Mouse (Mus musculus): ENCODE measurements around the gene Rps29. TPM values are rescaled to one million over a fixed set of nuclear protein-coding genes. Genes with fewer than 3 reads are reported as not detected.
A peak's percentile ranks its signal among the peaks of the same experiment; 100 is the strongest.
"Not testable (repeated sequence)": the region's sequence is repeated elsewhere in the genome, so short reads cannot be mapped to it uniquely, and the experiment has no call there.

The Rps29 gene
- polyA plus RNA-seq, 1 experiment from 2014 or later = 1,735 TPM

DNA sequence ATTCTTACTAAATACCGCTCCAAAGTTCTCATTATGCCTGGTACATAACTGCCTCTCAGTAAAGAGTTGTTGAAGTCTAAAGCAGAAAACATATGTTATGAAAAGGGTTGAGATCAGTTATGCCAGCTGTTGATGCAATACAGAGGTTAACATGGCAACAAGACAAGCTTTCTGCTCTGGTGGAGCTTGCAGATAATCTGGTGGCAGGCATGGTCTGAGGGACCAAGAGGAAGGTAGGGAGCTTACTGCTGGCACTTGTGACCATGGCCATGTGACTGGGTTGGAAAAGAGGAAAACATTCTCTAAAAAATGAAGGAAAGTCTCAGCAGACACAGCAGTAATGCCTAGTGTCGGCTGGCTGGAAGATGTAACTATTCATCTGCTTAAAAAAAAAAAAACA lies 12.3 kb upstream of the Rps29 start:
- no peaks in the 10 kb centered on the region for H3K27me3 ChIP-seq
- H3K9me3 ChIP-seq = no peaks in the 10 kb centered on the region
- H3K9ac ChIP-seq (replicated peaks) = no peak overlapping the region
- no peak for ATAC-seq (ENCODE audit: insufficient number of reproducible peaks, insufficient read depth, low FRiP score, low TSS enrichment, low read depth)
- H3K27ac ChIP-seq = no peak overlapping the region
- H3K4me3 ChIP-seq (replicated peaks) = no peak overlapping the region
- 92% methylated on average over 2 of the region's 2 CpGs for WGBS
- H3K36me3 ChIP-seq = peaks cover 42% of the 10 kb centered on the region
- H3K4me1 ChIP-seq (replicated peaks) = peaks cover 9% of the 10 kb centered on the region
- H3K4me2 ChIP-seq = no peak overlapping the region

GRCm38 (mm10) chr12:69168461-69169106 lies 9.6 kb upstream of the Rps29 start, which contains the start of gene Lrr1:
Gene Lrr1 (plus strand): TSS chr12:69168814.
- H3K4me1 ChIP-seq (replicated peaks) = peaks cover 9% of the 10 kb centered on the region
- WGBS = under 1% methylated on average over 39 of the region's 40 CpGs
- H3K4me2 ChIP-seq = peak within 1 kb of the TSS; percentile 94
- H3K36me3 ChIP-seq = peaks cover 17% of the 10 kb centered on the region
- no peaks in the 10 kb centered on the region for H3K9me3 ChIP-seq
- H3K27me3 ChIP-seq = no peaks in the 10 kb centered on the region
- peak within 1 kb of the TSS; percentile 73 for H3K27ac ChIP-seq
- H3K4me3 ChIP-seq (replicated peaks) = peak within 1 kb of the TSS; percentile 69
- H3K9ac ChIP-seq (replicated peaks) = peak within 1 kb of the TSS; percentile 66
- ATAC-seq (ENCODE audit: insufficient number of reproducible peaks, insufficient read depth, low FRiP score, low TSS enrichment, low read depth) = peak; percentile 88

DNA sequence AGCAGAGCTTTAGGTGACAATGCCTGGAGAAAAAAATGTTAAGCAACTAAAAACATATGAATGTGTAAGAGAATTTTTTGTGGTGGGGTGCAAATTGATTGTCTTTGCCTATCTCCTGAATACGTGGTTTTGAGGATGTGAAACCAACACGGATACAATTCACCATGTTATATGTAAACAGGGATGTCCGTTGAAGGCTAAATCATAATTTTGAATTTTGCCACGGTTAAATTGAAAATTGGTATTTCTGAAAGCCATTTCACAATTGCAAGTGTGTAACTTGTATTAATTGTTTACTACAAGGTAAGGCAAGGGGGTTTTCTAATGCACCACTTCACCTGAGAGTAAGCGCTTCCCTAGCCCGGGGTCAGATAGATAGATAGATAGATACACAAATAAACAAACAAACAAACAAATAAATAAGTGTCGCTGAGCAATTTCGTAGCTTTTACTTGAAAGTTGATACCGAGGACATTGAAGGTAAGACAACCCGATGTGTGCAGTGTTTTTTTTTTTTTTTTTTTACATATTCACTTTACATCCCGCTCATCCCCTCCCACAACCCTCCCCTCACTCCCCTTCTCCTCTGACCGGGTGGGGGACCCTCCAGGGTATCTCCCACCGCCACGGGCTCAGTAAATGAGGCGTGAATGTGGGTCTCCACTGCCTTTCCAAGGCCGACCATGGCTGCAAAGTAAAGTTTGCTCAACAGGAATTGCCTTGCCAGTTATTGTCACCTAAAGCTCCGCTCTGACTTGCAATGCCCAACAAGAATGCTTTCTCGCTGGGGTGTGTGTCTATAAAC lies 8.9 kb upstream of the Rps29 start:
- no peaks in the 10 kb centered on the region for H3K27me3 ChIP-seq
- H3K9ac ChIP-seq (replicated peaks) = peak overlapping the region; percentile 66
- peak overlapping the region; percentile 73; the same call in 1 of the 2 replicates for H3K27ac ChIP-seq
- H3K4me1 ChIP-seq (replicated peaks) = peaks cover 9% of the 10 kb centered on the region
- WGBS = 9% methylated on average over 18 of the region's 18 CpGs
- ATAC-seq (ENCODE audit: insufficient number of reproducible peaks, insufficient read depth, low FRiP score, low TSS enrichment, low read depth) = 0 out of 2 replicates have a peak, but pooled peaks have one; percentile 22
- H3K36me3 ChIP-seq = peaks cover 10% of the 10 kb centered on the region; the same call in 1 of the 2 replicates
- H3K4me3 ChIP-seq (replicated peaks) = peak overlapping the region; percentile 69
- H3K9me3 ChIP-seq = no peaks in the 10 kb centered on the region
- H3K4me2 ChIP-seq = peak overlapping the region; percentile 94

GRCm38 (mm10) chr12:69166861-69167581 lies 8.0 kb upstream of the Rps29 start:
- H3K9me3 ChIP-seq; H3K4me3 ChIP-seq (replicated peaks); H3K36me3 ChIP-seq; H3K4me1 ChIP-seq (replicated peaks); H3K27ac ChIP-seq; ATAC-seq (ENCODE audit: insufficient number of reproducible peaks, insufficient read depth, low FRiP score, low TSS enrichment, low read depth); H3K4me2 ChIP-seq; H3K9ac ChIP-seq (replicated peaks); H3K27me3 ChIP-seq: not testable (repeated sequence)
- 71% methylated on average over 8 of the region's 8 CpGs for WGBS

DNA sequence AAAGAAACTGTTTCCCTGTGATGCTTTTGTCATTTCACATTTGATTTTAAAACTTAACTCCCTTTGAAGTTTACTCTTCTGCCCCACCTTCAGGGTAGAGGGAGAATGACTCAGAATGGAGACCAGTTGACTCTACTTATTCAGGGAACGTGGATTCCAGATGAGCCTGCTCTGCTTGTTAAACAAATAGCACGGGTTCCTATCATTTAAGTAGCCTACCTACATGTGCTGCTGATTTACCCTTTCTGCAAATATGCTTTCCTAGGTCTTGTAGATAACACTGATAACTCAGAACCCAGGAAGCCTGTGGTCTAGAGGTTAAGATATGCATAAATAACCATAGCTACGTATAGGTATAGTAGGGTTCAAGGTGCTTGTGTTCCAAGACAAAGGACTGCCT lies 5.9 kb upstream of the Rps29 start:
- peaks cover 5% of the 10 kb centered on the region for H3K4me1 ChIP-seq (replicated peaks)
- no peak overlapping the region for H3K4me3 ChIP-seq (replicated peaks)
- WGBS = 56% methylated on average over 3 of the region's 3 CpGs
- H3K36me3 ChIP-seq = no peaks in the 10 kb centered on the region
- no peaks in the 10 kb centered on the region for H3K27me3 ChIP-seq
- ATAC-seq (ENCODE audit: insufficient number of reproducible peaks, insufficient read depth, low FRiP score, low TSS enrichment, low read depth) = no peak
- no peak overlapping the region for H3K4me2 ChIP-seq
- no peak overlapping the region for H3K27ac ChIP-seq
- H3K9me3 ChIP-seq = no peaks in the 10 kb centered on the region
- H3K9ac ChIP-seq (replicated peaks) = no peak overlapping the region

- ATAC-seq (ENCODE audit: insufficient number of reproducible peaks, insufficient read depth, low FRiP score, low TSS enrichment, low read depth); H3K9me3 ChIP-seq; H3K36me3 ChIP-seq; H3K9ac ChIP-seq (replicated peaks); H3K4me3 ChIP-seq (replicated peaks); H3K27me3 ChIP-seq; H3K27ac ChIP-seq; H3K4me2 ChIP-seq; H3K4me1 ChIP-seq (replicated peaks): not testable (repeated sequence)
- 89% methylated on average over 4 of the region's 4 CpGs for WGBS
Observed at GRCm38 (mm10) chr12:69163586-69163985, 4.6 kb upstream of the Rps29 start.

- ATAC-seq (ENCODE audit: insufficient number of reproducible peaks, insufficient read depth, low FRiP score, low TSS enrichment, low read depth); H3K9me3 ChIP-seq; H3K4me3 ChIP-seq (replicated peaks); H3K9ac ChIP-seq (replicated peaks); H3K4me1 ChIP-seq (replicated peaks); H3K27ac ChIP-seq; H3K27me3 ChIP-seq; H3K4me2 ChIP-seq: not testable (repeated sequence)
- 76% methylated on average over 2 of the region's 2 CpGs for WGBS
- H3K36me3 ChIP-seq = peaks cover 18% of the 10 kb centered on the region
Observed at GRCm38 (mm10) chr12:69160677-69161076, 1.7 kb upstream of the Rps29 start.

DNA sequence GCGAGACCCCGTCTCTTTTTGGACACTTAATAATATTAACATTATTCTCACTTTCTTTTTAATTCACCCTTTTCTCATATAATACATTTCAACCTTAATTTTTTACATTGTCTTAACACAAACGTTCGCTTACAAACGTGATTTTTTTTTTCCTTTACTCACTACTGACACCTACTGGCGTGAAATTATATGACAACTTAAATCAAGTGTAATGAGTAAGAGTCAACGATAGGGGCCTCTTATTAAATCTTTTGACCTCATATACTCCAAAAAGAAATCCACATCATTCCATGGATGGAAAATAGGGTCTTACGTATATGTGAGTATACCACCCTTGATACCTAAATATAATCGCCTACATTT lies 573 bp upstream of the Rps29 start:
- no peaks in the 10 kb centered on the region for H3K9me3 ChIP-seq
- ATAC-seq (ENCODE audit: insufficient number of reproducible peaks, insufficient read depth, low FRiP score, low TSS enrichment, low read depth) = no peak
- no peak overlapping the region; the same call in 1 of the 2 replicates for H3K4me3 ChIP-seq (replicated peaks)
- no peaks in the 10 kb centered on the region for H3K27me3 ChIP-seq
- peaks cover 19% of the 10 kb centered on the region for H3K36me3 ChIP-seq
- H3K9ac ChIP-seq (replicated peaks) = no peak overlapping the region
- H3K4me2 ChIP-seq = peak overlapping the region; percentile 2; the same call in 1 of the 2 replicates
- peaks cover 6% of the 10 kb centered on the region; the same call in 1 of the 2 replicates for H3K4me1 ChIP-seq (replicated peaks)
- WGBS = 5% methylated on average over 9 of the region's 9 CpGs
- no peak overlapping the region for H3K27ac ChIP-seq

DNA sequence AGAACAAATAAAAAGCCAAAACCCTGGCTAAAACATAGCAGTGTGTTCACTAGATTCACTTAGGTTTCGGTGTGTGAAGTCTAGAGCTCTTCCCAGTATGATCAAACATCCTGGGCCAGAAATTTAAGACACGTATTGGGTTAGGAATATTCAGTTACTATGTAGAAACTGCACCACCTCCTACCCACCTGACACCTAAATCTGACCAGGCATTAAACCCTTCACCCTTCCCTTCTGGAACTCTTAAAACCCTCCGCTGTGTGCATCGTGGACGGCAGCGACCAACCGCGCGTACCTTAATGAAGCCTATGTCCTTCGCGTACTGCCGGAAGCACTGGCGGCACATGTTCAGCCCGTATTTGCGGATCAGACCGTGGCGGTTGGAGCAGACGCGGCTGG lies 621 bp downstream of the Rps29 start:
- H3K9me3 ChIP-seq = no peaks in the 10 kb centered on the region
- no peaks in the 10 kb centered on the region for H3K27me3 ChIP-seq
- WGBS = 2% methylated on average over 19 of the region's 19 CpGs

GRCm38 (mm10) chr12:69157107-69157506 lies 1.9 kb downstream of the Rps29 start:
- H3K9ac ChIP-seq (replicated peaks) = no peak overlapping the region
- WGBS = 94% methylated on average over 2 of the region's 2 CpGs
- H3K9me3 ChIP-seq = no peaks in the 10 kb centered on the region
- H3K4me3 ChIP-seq (replicated peaks) = no peak overlapping the region
- H3K27me3 ChIP-seq = no peaks in the 10 kb centered on the region
- H3K4me2 ChIP-seq = no peak overlapping the region
- no peak for ATAC-seq (ENCODE audit: insufficient number of reproducible peaks, insufficient read depth, low FRiP score, low TSS enrichment, low read depth)
- peaks cover 19% of the 10 kb centered on the region for H3K36me3 ChIP-seq
- H3K27ac ChIP-seq = no peak overlapping the region
- H3K4me1 ChIP-seq (replicated peaks) = peaks cover 6% of the 10 kb centered on the region; the same call in 1 of the 2 replicates

More for the DNA sequence above, 621 bp downstream of the Rps29 start:
- Histone ChIP-seq H3K9ac (replicated peaks) (peak overlapping the region; percentile 90), H3K27ac (peak overlapping the region; percentile 94), H3K4me1 (replicated peaks) (peaks cover 6% of the 10 kb centered on the region; the same call in 1 of the 2 replicates), H3K4me2 (peak overlapping the region; percentile 70), H3K4me3 (replicated peaks) (peak overlapping the region; percentile 71), H3K36me3 (peaks cover 19% of the 10 kb centered on the region)
- no peak for ATAC-seq (ENCODE audit: insufficient number of reproducible peaks, insufficient read depth, low FRiP score, low TSS enrichment, low read depth)

GRCm38 (mm10) chr12:69156436-69156835 lies 2.5 kb downstream of the Rps29 start:
- Histone ChIP-seq H3K36me3 (peaks cover 19% of the 10 kb centered on the region), H3K9me3 (no peaks in the 10 kb centered on the region), H3K27ac (no peak overlapping the region), H3K9ac (replicated peaks) (no peak overlapping the region), H3K4me3 (replicated peaks) (no peak overlapping the region), H3K4me1 (replicated peaks) (peaks cover 6% of the 10 kb centered on the region; the same call in 1 of the 2 replicates), H3K4me2 (no peak overlapping the region), H3K27me3 (no peaks in the 10 kb centered on the region)
- ATAC-seq (ENCODE audit: insufficient number of reproducible peaks, insufficient read depth, low FRiP score, low TSS enrichment, low read depth) = no peak
- WGBS = 79% methylated on average over 4 of the region's 4 CpGs
